Mouse (Mus musculus): ENCODE measurements around the gene 4933405L10Rik.
A peak's percentile ranks its signal among the peaks of the same experiment; 100 is the strongest.

- TF ChIP-seq POLR2A (IDR thresholded peaks at IDR 0.05; ENCODE audit: extremely low read depth, insufficient read depth, low read length) = no peak
- peak; percentile 38 for TF ChIP-seq CTCF (IDR thresholded peaks at IDR 0.05; ENCODE audit: extremely low read depth, insufficient read depth, low read length)
Observed at GRCm38 (mm10) chr8:105661167-105661566, 46.3 kb upstream of the 4933405L10Rik start.
